Mouse (Mus musculus) megakaryocyte progenitor cell, adult 5-6 weeks (primary cell): ENCODE data around the gene Pla2g4e. TPM values are rescaled to one million over a fixed set of nuclear protein-coding genes. Genes with fewer than 3 reads are reported as not detected.

Experiments
- ATAC-seq: replicated peaks from 2 replicates; pipeline ENCODE4 v1.8.0; 2016; ENCODE audit warnings: mild to moderate bottlenecking, moderate TSS enrichment, inconsistent platforms; ENCODE audit not compliant: poor library complexity
- total RNA-seq, 2 experiments: library from RNA; stranded (forward) in 1 of 2; stranded (reverse) in 1 of 2; fragments of 157-497, 149-512 nt in 1 of 2; fragments of 200-1000 nt in 1 of 2; gene quantifications; 2 replicates each; pipeline versions ENCODE4 v1.2.3 to v1.2.4; 2015 to 2017

The Pla2g4e gene
- total RNA-seq, 2 experiments from 2014 or later = not detected

GRCm38 (mm10) chr2:120237784-120238183 lies 7.4 kb downstream of the Pla2g4e start:
- ATAC-seq = no peak

- peak; percentile 49 for ATAC-seq
These were observed 9.0 kb downstream of the Pla2g4e start for GRCm38 (mm10) chr2:120235947-120236640.

- no peak for ATAC-seq
These were observed 9.8 kb downstream of the Pla2g4e start for GRCm38 (mm10) chr2:120235381-120235780.

GRCm38 (mm10) chr2:120231642-120232041 lies 13.5 kb downstream of the Pla2g4e start:
- no peak for ATAC-seq

GRCm38 (mm10) chr2:120214600-120214999 lies 30.5 kb downstream of the Pla2g4e start:
- ATAC-seq = no peak

DNA sequence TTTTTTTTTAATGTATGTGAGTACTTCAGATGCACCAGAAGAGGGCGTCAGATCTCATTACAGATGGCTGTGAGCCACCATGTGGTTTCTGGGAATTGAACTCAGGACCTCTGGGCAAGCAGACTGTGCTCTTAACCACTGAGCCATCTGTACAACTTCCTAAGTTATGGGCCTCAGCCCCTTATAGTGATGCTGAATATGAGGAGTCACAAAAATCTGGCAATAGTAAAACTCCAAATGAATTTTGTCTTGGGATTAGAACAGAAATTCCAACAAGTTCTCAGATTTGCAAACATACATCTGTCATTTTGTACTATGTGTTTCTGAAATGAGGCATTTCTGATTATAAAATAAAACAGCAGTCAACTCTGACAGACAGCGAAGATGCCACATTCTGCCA lies 33.7 kb downstream of the Pla2g4e start:
- no peak for ATAC-seq

DNA sequence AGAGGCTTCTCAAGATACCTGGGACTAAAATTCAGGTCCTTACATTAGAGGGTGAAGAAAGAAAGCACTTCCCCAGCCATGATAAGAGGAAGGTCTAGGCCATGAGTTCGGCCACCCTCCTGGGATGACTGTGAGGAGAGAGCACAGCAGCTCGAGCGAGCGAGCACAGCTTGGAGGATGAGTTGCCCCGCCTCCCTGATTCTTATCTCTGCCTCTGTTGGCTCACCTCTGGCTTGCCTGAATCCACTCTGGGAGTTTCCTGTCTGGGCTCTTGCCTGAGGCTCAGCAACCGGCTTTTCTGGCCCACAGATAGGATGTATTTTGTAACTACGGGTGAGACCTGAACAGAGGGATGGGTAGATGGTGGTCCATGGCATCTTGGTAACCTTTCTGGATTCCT lies 37.2 kb downstream of the Pla2g4e start:
- no peak for ATAC-seq

DNA sequence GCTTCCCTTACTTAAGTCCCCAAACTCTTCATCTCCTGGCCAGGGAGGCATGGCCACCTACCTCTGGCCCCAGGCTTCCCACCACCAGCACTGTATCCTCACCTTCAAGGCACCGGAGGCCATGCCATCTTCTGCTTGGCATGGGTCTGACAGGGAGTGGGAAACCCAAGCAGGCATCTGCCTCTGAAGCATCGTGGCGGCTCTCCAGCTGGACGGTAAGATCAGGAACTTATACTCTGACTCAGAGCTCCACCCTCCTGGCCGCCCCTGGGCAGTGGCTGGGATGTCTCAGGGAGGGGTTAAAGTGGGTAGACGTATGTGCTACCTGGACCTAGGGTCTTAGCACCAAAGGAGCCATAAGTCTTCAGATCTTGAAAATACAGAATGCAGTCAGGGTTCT lies 38.1 kb downstream of the Pla2g4e start:
- no peak for ATAC-seq

GRCm38 (mm10) chr2:120203742-120204141 lies 41.4 kb downstream of the Pla2g4e start:
- no peak for ATAC-seq

- no peak for ATAC-seq
These were observed 45.1 kb downstream of the Pla2g4e start for GRCm38 (mm10) chr2:120200077-120200476.

DNA sequence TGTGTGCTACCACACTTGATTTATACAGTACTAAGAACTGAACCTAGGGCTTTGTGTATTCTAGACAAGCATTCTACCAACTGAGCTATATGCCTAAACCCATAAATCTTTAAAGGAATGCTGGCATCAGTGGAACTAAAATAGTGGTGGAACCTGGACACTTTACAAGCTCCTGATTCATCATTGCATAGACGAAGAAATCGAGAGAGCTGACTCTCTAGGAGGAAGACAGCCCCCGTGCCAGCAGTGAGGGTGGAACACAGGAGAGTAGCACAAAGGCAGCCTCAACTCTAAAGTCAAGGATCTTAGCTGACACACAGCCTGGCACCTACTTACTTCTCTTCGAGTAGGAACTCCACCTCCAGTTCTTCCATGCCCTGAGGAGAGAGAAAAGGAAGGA lies 57.0 kb downstream of the Pla2g4e start:
- ATAC-seq = no peak

DNA sequence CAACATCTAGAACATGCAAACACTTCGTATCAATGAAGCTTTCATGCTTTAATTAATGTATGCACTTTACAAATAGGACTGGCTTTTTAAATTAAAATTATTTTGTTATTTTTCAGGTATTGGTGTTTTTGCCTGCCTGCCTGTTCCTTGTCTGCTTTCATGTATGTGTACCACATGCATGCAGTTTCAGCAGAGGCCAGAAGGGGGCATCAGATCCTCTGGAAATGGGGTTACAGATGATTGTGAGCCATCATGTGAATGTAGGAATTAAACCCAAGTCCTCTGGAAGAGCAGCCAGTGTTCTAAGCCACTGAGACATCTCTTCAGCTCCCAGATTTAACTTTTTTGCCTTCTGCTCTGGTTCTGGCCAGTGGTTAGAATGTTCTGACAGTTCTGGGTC lies 57.6 kb downstream of the Pla2g4e start:
- ATAC-seq = no peak

- 0 out of 2 replicates have a peak, but pooled peaks have one; percentile 37 for ATAC-seq
These were observed 59.4 kb downstream of the Pla2g4e start for GRCm38 (mm10) chr2:120185527-120186276.

GRCm38 (mm10) chr2:120178936-120179335 lies 66.2 kb downstream of the Pla2g4e start:
- ATAC-seq = no peak

GRCm38 (mm10) chr2:120173718-120174117 lies 71.4 kb downstream of the Pla2g4e start:
- ATAC-seq = peak; percentile 54

- ATAC-seq = peak; percentile 49
These were observed 73.8 kb downstream of the Pla2g4e start for GRCm38 (mm10) chr2:120171362-120171761.

DNA sequence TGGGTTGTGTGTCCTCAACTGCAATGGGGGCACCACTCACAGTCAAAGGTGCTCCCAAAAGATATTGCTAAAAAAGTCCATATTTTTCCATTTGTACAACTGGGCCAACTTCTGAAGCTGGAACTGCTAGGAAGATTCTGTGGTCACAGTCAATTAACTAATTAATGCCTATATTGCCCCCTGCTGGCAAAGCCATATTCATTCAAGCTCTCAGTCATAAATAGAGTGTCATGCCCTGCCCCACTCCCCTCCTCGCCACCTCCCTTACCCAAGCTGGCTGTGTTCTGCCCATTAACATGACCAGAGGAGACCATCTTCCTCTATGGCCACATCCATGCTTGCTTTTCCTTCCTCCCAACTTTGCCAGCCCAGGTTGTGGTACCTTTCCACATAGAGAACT lies 74.4 kb downstream of the Pla2g4e start:
- peak; percentile 84 for ATAC-seq

- no peak for ATAC-seq
These were observed 75.8 kb downstream of the Pla2g4e start for GRCm38 (mm10) chr2:120169382-120169781.

DNA sequence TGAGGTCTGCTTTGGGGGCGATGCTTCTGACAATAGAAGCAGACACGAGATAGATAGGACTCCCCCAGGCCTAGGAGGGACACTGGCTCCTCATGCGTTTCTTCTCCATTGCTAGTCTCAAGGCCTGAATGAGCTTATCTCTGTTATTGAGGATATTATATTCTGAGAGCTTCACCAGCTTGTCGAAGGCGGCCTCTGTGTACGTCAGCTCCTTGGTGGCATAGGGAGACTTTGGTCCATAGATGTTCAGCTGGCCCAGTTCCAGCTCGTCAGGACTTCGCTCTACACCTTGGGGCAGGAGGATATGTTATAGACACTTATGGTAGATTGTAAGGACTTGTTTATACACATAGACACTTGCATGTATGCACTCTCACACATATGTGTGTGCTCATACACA lies 77.4 kb downstream of the Pla2g4e start:
- no peak for ATAC-seq

DNA sequence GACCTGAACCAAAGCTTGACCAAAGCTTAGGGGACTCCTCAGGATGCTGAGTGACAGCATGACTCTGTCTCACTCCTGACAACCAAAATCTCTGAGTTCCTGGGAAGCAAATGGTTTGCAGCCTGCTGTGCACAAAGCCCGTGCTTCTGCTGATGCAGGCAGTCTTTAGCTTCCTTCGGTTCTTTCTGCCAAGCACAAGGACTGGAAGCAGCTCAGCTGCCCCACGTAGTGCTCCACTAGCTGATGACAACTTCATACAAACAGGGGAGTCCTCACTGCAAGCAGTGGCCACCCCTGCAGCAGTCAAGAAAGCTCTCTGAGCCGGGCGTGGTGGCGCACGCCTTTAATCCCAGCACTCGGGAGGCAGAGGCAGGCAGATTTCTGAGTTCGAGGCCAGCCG lies 79.7 kb downstream of the Pla2g4e start:
- no peak for ATAC-seq

- no peak for ATAC-seq
These were observed 85.7 kb downstream of the Pla2g4e start for GRCm38 (mm10) chr2:120159434-120159833.

GRCm38 (mm10) chr2:120158846-120159245 lies 86.3 kb downstream of the Pla2g4e start:
- peak; percentile 20; the same call in 1 of the 2 replicates for ATAC-seq
